10 mouse cellular contexts compared by ENCODE assay signal in genomic region chr1:136839202-136839601, GRCm38 (mm10).
DNase-seq lines count a peak whose midpoint lies in the region; ATAC-seq lines count a peak whose summit lies in the region.
"Had no signal": no experiment of that assay in that cellular context is flagged by ENCODE, and none has a peak within 500 bp of the region (broad histone marks: within the 10 kb centered on the region; RNA-seq: fewer than 3 reads in every experiment).

No protein-coding gene starts in this region.

- DNase-seq in NIH3T3 (ENCODE audit: low read depth), result peak; percentile 24
- DNase-seq in adrenal gland, adult 2 months, result peak; percentile 72
- peak; percentile 31 for DNase-seq in kidney, adult 9 months
- no peak for DNase-seq in hindbrain, embryonic 14.5 days (ENCODE audit: low spot score)
- DNase-seq in cerebellum, adult 11 months, result no peak
- no peak for DNase-seq in frontal cortex, postnatal 10 days (ENCODE audit: low spot score in 2 of 2)
- DNase-seq in ovary, postnatal 36 days (ENCODE audit: low spot score), result no peak
- DNase-seq: cerebellum, adult 9-11 months had no signal

- H3K9ac ChIP-seq in lung, embryonic 15.5 days, result no peak overlapping the region
- H3K9ac ChIP-seq in hindbrain, embryonic 14.5 days, result no peak overlapping the region
- H3K9ac ChIP-seq: neural tube, embryonic 12.5 days had no signal

- ATAC-seq in lung, embryonic 15.5 days (ENCODE audit: borderline replicate concordance, extremely low read depth, low FRiP score, low TSS enrichment), result 0 out of 2 replicates have a peak, but pooled peaks have one; percentile 39
- no peak for ATAC-seq in hindbrain, embryonic 14.5 days (ENCODE audit: low FRiP score)

- no peaks in the 10 kb centered on the region for H3K36me3 ChIP-seq in lung, embryonic 15.5 days
- H3K36me3 ChIP-seq in hindbrain, embryonic 14.5 days (replicated peaks; ENCODE audit: control insufficient read depth, insufficient read depth), result no peaks in the 10 kb centered on the region
- H3K36me3 ChIP-seq: neural tube, embryonic 12.5 days had no signal

- WGBS in lung, embryonic 15.5 days, result 52% methylated on average over 10 of the region's 10 CpGs
- 78% methylated on average over 10 of the region's 10 CpGs for WGBS in hindbrain, embryonic 14.5 days

- no peaks in the 10 kb centered on the region for H3K27me3 ChIP-seq in lung, embryonic 15.5 days
- H3K27me3 ChIP-seq in hindbrain, embryonic 14.5 days (ENCODE audit: control insufficient read depth, insufficient read depth, low read length), result no peaks in the 10 kb centered on the region; the same call in 1 of the 2 replicates
- H3K27me3 ChIP-seq: neural tube, embryonic 12.5 days had no signal

- H3K27ac ChIP-seq in lung, embryonic 15.5 days, result no peak overlapping the region
- H3K27ac ChIP-seq in hindbrain, embryonic 14.5 days, result no peak overlapping the region
- H3K27ac ChIP-seq: neural tube, embryonic 12.5 days had no signal

- H3K9me3 ChIP-seq in lung, embryonic 15.5 days, result no peaks in the 10 kb centered on the region
- H3K9me3 ChIP-seq in hindbrain, embryonic 14.5 days (ENCODE audit: control insufficient read depth, low read length), result no peaks in the 10 kb centered on the region
- H3K9me3 ChIP-seq: neural tube, embryonic 12.5 days had no signal

- no peak overlapping the region for H3K4me3 ChIP-seq in lung, embryonic 15.5 days
- H3K4me3 ChIP-seq in hindbrain, embryonic 14.5 days (replicated peaks; ENCODE audit: low read length), result no peak overlapping the region
- H3K4me3 ChIP-seq: neural tube, embryonic 12.5 days had no signal

- H3K4me1 ChIP-seq in lung, embryonic 15.5 days, result no peaks in the 10 kb centered on the region
- no peaks in the 10 kb centered on the region for H3K4me1 ChIP-seq in hindbrain, embryonic 14.5 days (replicated peaks; ENCODE audit: control insufficient read depth, insufficient read depth, low read length)
- H3K4me1 ChIP-seq: neural tube, embryonic 12.5 days had no signal

- H3K4me2 ChIP-seq in lung, embryonic 15.5 days, result no peak overlapping the region
- H3K4me2 ChIP-seq in hindbrain, embryonic 14.5 days (replicated peaks), result no peak overlapping the region
- H3K4me2 ChIP-seq: neural tube, embryonic 12.5 days had no signal

Comparison
In these comparisons a context has a peak if more than half of its experiments do, and no peak if none do; other contexts are left out.
1. DNase-seq: peak in NIH3T3 (single experiment), adrenal gland, adult 2 months (single experiment) and kidney, adult 9 months (single experiment); none in hindbrain, embryonic 14.5 days (single experiment), cerebellum, adult 11 months (single experiment), frontal cortex, postnatal 10 days (0 of 2) and ovary, postnatal 36 days (single experiment).